Mouse (Mus musculus) frontal cortex, postnatal 10 days (tissue): ENCODE data around the gene Gm20388.
A peak's percentile ranks its signal among the peaks of the same experiment; 100 is the strongest.

ENCODE experiments used
- DNase-seq, 2 experiments: peaks; one replicate each; pipeline ENCODE4 v3.0.0; 2022; ENCODE audit warnings: low spot score in 2 of 2, mixed read lengths in 1 of 2

Gm20388 gene

DNA sequence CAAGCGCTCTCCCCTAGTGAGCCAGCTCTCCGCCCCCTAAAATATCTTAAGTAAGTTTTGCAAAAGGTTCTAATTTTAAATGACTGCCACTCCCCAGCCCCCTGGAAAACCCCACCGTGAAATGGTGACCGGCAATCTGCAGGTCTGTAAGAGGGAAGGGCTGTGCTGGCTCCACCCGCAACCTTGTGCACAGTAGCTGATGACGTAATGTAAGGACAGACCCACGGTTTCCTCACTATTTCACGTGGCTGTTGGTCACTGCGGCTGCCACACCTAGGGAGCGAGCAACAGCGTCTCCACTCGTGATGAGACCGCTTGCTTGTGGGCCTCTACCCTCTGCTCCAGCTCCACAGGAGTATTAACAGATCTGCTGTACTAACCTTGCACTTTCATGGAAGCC lies 1895.5 kb downstream of the Gm20388 start:
- no peak for DNase-seq

GRCm38 (mm10) chr8:121808032-121808431 lies 1897.4 kb downstream of the Gm20388 start:
- no peak for DNase-seq

DNA sequence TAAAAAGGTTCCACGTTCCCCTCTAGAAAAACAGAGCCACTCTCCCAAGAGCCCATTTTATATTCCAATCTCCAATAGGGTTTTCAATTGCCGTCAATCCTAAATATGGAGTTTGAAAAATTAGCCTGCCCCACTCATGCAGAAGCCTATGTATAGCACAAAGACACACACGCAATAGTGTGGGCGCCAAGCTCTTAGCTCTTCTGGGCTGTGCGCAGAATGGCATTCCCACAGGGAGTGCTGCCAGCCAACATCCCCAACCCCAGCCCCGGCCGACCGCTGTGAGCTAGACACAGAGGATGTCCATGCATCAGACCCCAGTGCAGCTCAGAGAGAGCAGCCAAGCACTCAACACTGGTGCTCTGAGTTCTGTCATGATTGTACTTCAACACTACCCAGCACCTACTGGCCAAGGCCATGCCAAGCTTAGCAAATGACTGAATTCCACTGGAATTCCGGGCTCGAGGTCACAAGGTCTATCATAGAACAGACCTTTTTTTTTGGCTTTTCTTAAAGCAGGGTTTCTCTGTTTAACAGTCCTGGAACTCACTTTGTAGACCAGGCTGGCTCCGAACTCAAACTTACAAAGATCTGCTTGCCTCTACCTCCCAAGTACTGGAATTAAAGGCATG lies 1899.0 kb downstream of the Gm20388 start:
- DNase-seq = no peak

- no peak for DNase-seq
Measured at GRCm38 (mm10) chr8:121811502-121811901, 1900.9 kb downstream of the Gm20388 start.

DNA sequence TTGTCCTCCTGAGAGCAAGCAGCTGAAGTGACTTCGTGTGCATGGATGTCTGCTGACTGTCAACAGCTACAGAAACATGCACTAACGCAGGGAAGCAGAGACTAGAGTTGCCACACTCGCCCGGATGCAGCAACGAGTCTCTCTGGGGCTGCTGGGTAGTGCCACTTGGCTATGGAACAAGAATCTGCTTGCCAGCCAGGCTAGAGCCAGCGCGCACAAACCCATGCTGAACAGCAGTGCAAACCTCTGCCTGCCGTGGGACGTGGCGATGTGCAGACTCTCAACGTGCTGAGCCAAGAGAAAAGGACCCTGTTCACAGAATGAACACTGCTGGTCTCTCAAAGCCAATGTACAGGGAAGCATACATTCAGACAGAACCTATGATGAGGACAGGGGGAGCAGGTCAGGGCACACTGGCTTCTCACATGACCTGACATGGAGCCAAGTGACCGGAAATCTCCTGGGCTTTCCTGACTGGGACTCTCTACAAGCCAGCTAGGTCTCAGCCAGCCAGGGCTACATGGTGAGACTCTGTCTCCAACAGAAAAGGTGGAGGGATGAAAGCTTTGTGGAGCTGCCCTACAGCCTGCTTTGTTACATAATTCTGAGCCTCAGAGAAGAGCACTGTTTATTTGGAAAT lies 1901.4 kb downstream of the Gm20388 start:
- DNase-seq = no peak

DNA sequence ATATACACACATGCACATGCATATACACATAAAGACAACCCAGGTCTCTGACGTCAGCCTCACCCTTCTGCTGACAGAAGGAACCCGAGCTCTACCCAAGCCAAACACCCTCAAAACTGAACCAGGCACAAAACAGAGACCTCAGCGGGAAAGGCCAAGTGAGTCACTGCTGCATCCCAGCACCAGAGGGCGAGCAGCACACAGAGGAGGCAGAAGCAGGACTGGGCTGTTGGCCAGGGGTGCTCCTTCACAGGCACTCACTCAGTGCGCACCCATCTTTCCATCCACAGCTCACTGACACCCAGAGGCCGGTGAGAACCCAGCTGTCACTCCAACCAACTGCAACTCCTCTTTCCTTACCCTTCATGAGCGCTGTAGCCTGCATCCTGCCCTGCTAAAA lies 1907.6 kb downstream of the Gm20388 start:
- DNase-seq = no peak

DNA sequence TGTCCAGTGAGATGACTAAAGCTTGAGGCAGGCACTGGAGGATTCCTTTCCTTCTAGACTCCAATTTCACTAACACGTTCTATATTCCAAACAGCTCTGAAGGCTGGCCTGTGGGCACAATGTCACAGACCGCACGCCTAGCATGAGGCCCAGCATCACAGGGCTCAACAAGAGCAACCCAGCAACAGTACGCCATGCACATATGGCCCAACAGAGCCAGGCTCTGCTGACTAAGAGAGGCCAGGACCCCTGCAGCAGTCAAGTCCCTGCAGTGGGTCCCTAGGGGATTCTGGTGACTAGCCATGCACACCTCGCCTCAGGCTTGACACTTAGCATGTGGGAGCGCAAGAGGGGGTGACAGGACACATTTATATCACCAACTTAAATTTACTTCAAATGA lies 1910.2 kb downstream of the Gm20388 start:
- DNase-seq = no peak

- no peak for DNase-seq
Measured at GRCm38 (mm10) chr8:121821320-121821719, 1910.7 kb downstream of the Gm20388 start.

- DNase-seq = no peak
Measured at GRCm38 (mm10) chr8:121821770-121822169, 1911.1 kb downstream of the Gm20388 start.

DNA sequence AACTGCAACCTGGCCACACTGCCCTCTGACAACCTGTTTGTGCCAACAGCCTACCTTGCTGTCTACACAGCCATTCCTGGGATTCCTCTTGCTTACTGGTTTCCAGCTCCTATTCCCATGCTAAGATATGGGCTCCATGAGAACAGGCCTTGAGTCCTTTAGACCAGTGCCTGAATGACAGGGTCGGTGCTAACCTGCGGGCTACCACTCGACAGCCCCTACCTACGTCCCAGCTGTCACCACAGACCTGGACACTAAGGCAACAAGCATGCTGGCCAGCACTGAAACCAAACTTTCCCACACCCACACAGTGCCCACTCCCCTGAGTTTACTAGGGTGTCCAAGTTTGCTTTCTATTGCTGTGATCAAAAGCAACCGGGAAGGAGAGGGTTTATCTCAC lies 1917.1 kb downstream of the Gm20388 start:
- no peak for DNase-seq

DNA sequence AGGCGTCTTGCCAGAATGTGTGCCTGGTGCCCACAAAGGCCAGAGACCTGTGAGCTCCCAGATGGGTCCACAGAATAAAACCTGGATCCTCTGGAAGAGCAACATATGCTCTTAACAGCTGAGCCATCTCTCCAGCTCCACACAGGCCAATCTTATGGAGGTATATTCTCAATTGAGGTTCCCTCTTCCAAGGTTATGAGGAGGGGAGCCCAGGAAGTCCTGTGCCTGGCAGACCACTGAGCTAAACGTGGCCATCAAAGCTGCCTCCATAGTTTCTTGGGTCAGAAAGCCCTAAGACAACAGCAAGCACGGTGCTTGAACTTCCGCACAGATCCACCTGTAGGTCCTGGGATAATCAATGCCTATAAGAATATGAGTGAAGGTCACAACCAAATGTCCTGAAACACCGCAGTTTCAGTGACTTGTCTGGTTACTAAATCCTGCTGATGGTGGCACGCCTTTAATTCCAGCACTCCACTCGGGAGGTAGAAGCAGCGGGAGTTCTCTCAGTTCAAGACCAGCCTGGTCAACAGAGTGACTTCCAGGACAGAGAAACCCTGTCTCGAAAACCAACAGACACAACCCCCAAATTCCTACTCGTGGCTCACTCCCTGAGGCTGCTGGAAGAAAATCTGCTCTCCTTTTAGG lies 1917.9 kb downstream of the Gm20388 start:
- DNase-seq = no peak

DNA sequence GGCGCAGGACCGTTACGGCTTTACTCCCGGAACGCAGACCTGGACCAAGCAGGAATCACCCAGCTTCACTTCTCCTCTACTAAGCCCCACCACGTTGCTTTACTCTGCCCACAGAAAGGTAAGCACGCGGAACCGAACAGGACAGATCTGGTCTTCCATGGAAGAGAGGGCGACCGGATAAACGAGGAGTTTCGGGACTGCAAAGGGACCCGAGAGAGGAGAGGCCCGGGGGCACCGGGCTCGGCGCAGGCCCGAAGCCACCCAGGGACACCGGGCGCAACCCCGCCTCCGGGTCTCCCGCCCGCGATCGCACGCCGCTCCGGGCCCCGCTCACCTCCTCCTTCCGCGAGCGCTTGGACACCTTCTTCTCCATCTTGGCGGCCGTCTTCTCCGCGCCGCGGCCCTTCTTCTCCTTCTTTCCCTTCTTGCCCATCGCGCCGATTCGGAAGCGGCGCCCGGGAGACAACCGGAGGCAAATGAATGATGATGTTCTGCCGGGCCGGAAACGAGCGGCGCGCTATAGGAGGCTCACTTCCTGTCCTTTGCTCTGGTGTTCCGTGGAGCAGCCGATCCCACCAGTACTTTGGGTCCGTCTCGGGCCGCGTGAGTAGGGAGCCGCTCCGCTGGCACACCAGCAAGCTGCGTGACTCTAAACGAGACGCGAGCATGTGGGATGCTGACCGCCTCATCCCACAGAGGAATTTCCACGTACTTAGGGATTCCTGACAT lies 1918.6 kb downstream of the Gm20388 start, which contains the start of gene Klhdc4:
Gene Klhdc4 (minus strand): TSS at position 522 of the 729 bp plus-strand sequence.
- peak; percentile 82 to 89 for DNase-seq

DNA sequence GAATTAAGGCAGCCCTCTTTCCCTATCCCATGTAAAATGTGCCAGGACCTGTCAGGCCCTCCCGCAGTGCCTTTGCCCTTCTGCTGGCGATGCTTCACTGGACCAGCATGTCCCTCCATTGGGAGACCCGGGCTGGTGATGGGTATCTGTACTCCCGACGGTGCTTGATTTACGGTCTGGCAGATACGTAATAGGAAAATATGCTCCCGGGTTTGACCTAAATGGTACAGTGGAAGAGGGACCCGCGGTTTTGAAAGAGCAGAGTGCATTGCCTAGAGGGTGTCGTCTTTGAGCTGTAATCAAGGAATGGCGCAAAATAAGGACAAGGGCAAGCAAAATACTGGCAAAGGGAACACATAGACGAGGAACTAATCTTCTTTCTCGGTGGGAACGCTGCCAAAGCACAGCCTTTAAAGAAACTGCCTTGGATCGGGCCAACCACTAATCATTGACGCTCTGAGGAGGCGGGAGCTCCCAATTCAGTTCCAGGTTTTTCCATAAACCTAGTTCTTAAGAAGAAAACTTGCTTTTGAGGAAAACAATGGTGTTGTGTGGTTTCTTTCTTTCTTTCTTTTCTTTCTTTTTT lies 1919.2 kb downstream of the Gm20388 start:
- no peak for DNase-seq

GRCm38 (mm10) chr8:121832061-121832460 lies 1921.4 kb downstream of the Gm20388 start:
- no peak for DNase-seq

GRCm38 (mm10) chr8:121832503-121832902 lies 1921.9 kb downstream of the Gm20388 start:
- peak in 1 of 2 experiments; percentile 63 for DNase-seq

- peak in 1 of 2 experiments; percentile 63 for DNase-seq
Measured at GRCm38 (mm10) chr8:121841242-121841641, 1930.6 kb downstream of the Gm20388 start.

GRCm38 (mm10) chr8:121842064-121842955 lies 1931.7 kb downstream of the Gm20388 start:
- no peak for DNase-seq

- DNase-seq = no peak
Measured at GRCm38 (mm10) chr8:121843184-121843733, 1932.6 kb downstream of the Gm20388 start.

- DNase-seq = no peak
Measured at GRCm38 (mm10) chr8:121844765-121845164, 1934.1 kb downstream of the Gm20388 start.

DNA sequence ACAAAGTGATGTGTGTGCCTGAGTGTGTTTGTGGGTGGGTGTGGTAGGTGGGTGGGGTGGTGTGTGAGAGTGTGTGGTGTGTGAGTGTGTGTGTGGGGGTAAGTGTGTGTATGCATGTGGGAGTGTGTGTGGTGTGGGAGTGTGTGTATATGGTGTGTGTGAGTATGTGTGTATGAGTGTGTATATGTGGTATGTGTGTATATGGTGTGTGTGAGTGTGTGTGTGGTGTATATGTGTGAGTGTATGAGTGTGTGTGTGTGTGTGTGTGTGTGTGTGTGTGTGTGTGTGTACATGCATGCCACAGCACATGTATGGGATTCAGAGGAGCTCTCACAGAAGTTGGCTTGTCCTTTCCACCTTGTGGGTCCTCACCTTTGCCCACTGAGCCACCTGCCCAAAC lies 1936.2 kb downstream of the Gm20388 start:
- DNase-seq = no peak
